ENCODE assay signal across 8 mouse cellular contexts in genomic region chr7:73557671-73558265, GRCm38 (mm10). TPM values are rescaled to one million over a fixed set of nuclear protein-coding genes. Genes with fewer than 3 reads are reported as not detected.
DNase-seq lines count a peak whose midpoint lies in the region; ATAC-seq and TF ChIP-seq lines count a peak whose summit lies in the region.

No protein-coding gene starts in this region.

- WGBS in bone marrow, adult 2 months = 1% methylated on average over 77 of the region's 80 CpGs
- WGBS in forebrain, embryonic 11.5 days = under 1% methylated on average over 77 of the region's 80 CpGs
- WGBS in hindbrain, embryonic 14.5 days = under 1% methylated on average over 63 of the region's 80 CpGs
- under 1% methylated on average over 63 of the region's 80 CpGs for WGBS in limb, embryonic 12.5 days
- WGBS in thymus, adult 2 months = under 1% methylated on average over 80 of the region's 80 CpGs

- no peaks in the 10 kb centered on the region for H3K27me3 ChIP-seq in forebrain, embryonic 11.5 days (ENCODE audit: control insufficient read depth, insufficient read depth, low read length)
- no peaks in the 10 kb centered on the region for H3K27me3 ChIP-seq in hindbrain, embryonic 14.5 days (ENCODE audit: control insufficient read depth, insufficient read depth, low read length)
- H3K27me3 ChIP-seq in limb, embryonic 12.5 days = no peaks in the 10 kb centered on the region
- no peaks in the 10 kb centered on the region for H3K27me3 ChIP-seq in myocyte (ENCODE audit: control insufficient read depth, insufficient read depth, insufficient read length)
- H3K27me3 ChIP-seq in thymus, adult 2 months (ENCODE audit: control insufficient read depth, insufficient read depth, low read length) = no peaks in the 10 kb centered on the region

- peak; percentile 58 to 76 for DNase-seq in heart, adult 18-20 months
- no peak for DNase-seq in heart, postnatal 25 days (ENCODE audit: low spot score)
- peak; percentile 79 for DNase-seq in forebrain, embryonic 11.5 days (ENCODE audit: low spot score)
- no peak for DNase-seq in hindbrain, embryonic 14.5 days (ENCODE audit: low spot score)
- DNase-seq in thymus, adult 2 months = peak; percentile 51

- peaks cover 50% of the 10 kb centered on the region for H3K79me2 ChIP-seq in myocyte (ENCODE audit: control insufficient read depth, insufficient read depth)

- H3K9ac ChIP-seq in forebrain, embryonic 11.5 days (ENCODE audit: low read length) = peak overlapping the region; percentile 100
- H3K9ac ChIP-seq in hindbrain, embryonic 14.5 days = peak overlapping the region; percentile 100
- H3K9ac ChIP-seq in limb, embryonic 12.5 days (replicated peaks) = peak overlapping the region; percentile 100

- intact Hi-C loops in heart, postnatal 25 days (cut with DNase I) = loop anchor here (1.0 to 2.0 kb wide), 2 partner anchors 37 to 61 kb away; no protein-coding TSS in a partner anchor

- peak overlapping the region; percentile 100 for H3K27ac ChIP-seq in bone marrow, adult 2 months (ENCODE audit: control insufficient read depth, insufficient read depth, low read depth, low read length, poor library complexity)
- H3K27ac ChIP-seq in forebrain, embryonic 11.5 days (ENCODE audit: low read depth, low read length) = peak overlapping the region; percentile 100
- H3K27ac ChIP-seq in hindbrain, embryonic 14.5 days = peak overlapping the region; percentile 100
- H3K27ac ChIP-seq in limb, embryonic 12.5 days = peak overlapping the region; percentile 100
- H3K27ac ChIP-seq in thymus, adult 2 months (ENCODE audit: control insufficient read depth, insufficient read depth, low read length) = peak overlapping the region; percentile 87

- no peak for TF ChIP-seq POLR2A in bone marrow, adult 2 months (IDR thresholded peaks at IDR 0.05; ENCODE audit: borderline replicate concordance, control insufficient read depth, low read depth, low read length)
- peak; percentile 49 for TF ChIP-seq POLR2A in myocyte (IDR thresholded peaks at IDR 0.05; ENCODE audit: insufficient read length, low read depth)
- no peak for TF ChIP-seq POLR2A in thymus, adult 2 months (IDR thresholded peaks at IDR 0.05; ENCODE audit: control insufficient read depth, extremely low read depth, insufficient read depth, low read length, poor library complexity)

- no peak; the same call in 1 of the 2 replicates for ATAC-seq in forebrain, embryonic 11.5 days (replicated peaks; ENCODE audit: low FRiP score)
- ATAC-seq in hindbrain, embryonic 14.5 days (ENCODE audit: low FRiP score) = peak; percentile 1; the same call in 1 of the 2 replicates
- 0 out of 2 replicates have a peak, but pooled peaks have one; percentile 3 for ATAC-seq in limb, embryonic 12.5 days (ENCODE audit: insufficient number of reproducible peaks, insufficient read depth, low FRiP score, low TSS enrichment, low read depth)

- no peaks in the 10 kb centered on the region for H3K9me3 ChIP-seq in forebrain, embryonic 11.5 days (ENCODE audit: control insufficient read depth, low read length)
- no peaks in the 10 kb centered on the region for H3K9me3 ChIP-seq in hindbrain, embryonic 14.5 days (ENCODE audit: control insufficient read depth, low read length)
- H3K9me3 ChIP-seq in limb, embryonic 12.5 days = no peaks in the 10 kb centered on the region

- peak overlapping the region; percentile 75 for H3K4me3 ChIP-seq in bone marrow, adult 2 months (replicated peaks; ENCODE audit: control insufficient read depth, low read depth, low read length)
- peak overlapping the region; percentile 100 for H3K4me3 ChIP-seq in forebrain, embryonic 11.5 days (ENCODE audit: low read depth, low read length)
- H3K4me3 ChIP-seq in hindbrain, embryonic 14.5 days (replicated peaks; ENCODE audit: low read length) = peak overlapping the region; percentile 98
- peak overlapping the region; percentile 100 for H3K4me3 ChIP-seq in limb, embryonic 12.5 days (replicated peaks)
- H3K4me3 ChIP-seq in myocyte = peak overlapping the region; percentile 79
- peak overlapping the region; percentile 87 for H3K4me3 ChIP-seq in thymus, adult 2 months (ENCODE audit: control insufficient read depth, insufficient read depth, low read length)

- peak overlapping the region; percentile 100 for H3ac ChIP-seq in myocyte (ENCODE audit: control insufficient read depth, insufficient read length)

- H3K36me3 ChIP-seq in forebrain, embryonic 11.5 days (ENCODE audit: control insufficient read depth, insufficient read depth, low read length) = no peaks in the 10 kb centered on the region
- H3K36me3 ChIP-seq in hindbrain, embryonic 14.5 days (replicated peaks; ENCODE audit: control insufficient read depth, insufficient read depth) = 0 out of 2 replicates have a peak, but pooled peaks cover 1% of the 10 kb centered on the region
- peaks cover 1% of the 10 kb centered on the region; the same call in 1 of the 2 replicates for H3K36me3 ChIP-seq in limb, embryonic 12.5 days
- peaks cover 16% of the 10 kb centered on the region for H3K36me3 ChIP-seq in myocyte (ENCODE audit: control insufficient read depth, insufficient read depth)
- peaks cover 5% of the 10 kb centered on the region for H3K36me3 ChIP-seq in thymus, adult 2 months (ENCODE audit: control insufficient read depth, insufficient read depth, low read length)

- H3K4me2 ChIP-seq in forebrain, embryonic 11.5 days (ENCODE audit: low read depth, low read length, severe bottlenecking) = 0 out of 2 replicates have a peak overlapping the region, but pooled peaks have one; percentile 24
- H3K4me2 ChIP-seq in hindbrain, embryonic 14.5 days (replicated peaks) = peak overlapping the region; percentile 75; the same call in 1 of the 2 replicates
- peak overlapping the region; percentile 62 for H3K4me2 ChIP-seq in limb, embryonic 12.5 days
- no peak overlapping the region for H3K4me2 ChIP-seq in myocyte (ENCODE audit: low read depth)

- no peaks in the 10 kb centered on the region; the same call in 1 of the 2 replicates for H3K4me1 ChIP-seq in bone marrow, adult 2 months (ENCODE audit: control insufficient read depth, insufficient read depth, low read length)
- H3K4me1 ChIP-seq in forebrain, embryonic 11.5 days (replicated peaks; ENCODE audit: control insufficient read depth, insufficient read depth, low read length) = peaks cover 4% of the 10 kb centered on the region; the same call in 1 of the 2 replicates
- H3K4me1 ChIP-seq in hindbrain, embryonic 14.5 days (replicated peaks; ENCODE audit: control insufficient read depth, insufficient read depth, low read length) = peaks cover 9% of the 10 kb centered on the region
- peaks cover 13% of the 10 kb centered on the region for H3K4me1 ChIP-seq in limb, embryonic 12.5 days (replicated peaks)
- peaks cover 3% of the 10 kb centered on the region; the same call in 1 of the 2 replicates for H3K4me1 ChIP-seq in thymus, adult 2 months (replicated peaks; ENCODE audit: control insufficient read depth, insufficient read depth, low read length)

- TF ChIP-seq CTCF in bone marrow, adult 2 months (IDR thresholded peaks at IDR 0.05; ENCODE audit: control insufficient read depth, insufficient read depth, low read length) = no peak
- TF ChIP-seq CTCF in thymus, adult 2 months (IDR thresholded peaks at IDR 0.05; ENCODE audit: borderline replicate concordance, control insufficient read depth, extremely low read depth, insufficient read depth, low read length, poor library complexity) = no peak

TF ChIP-seq in myocyte, 11 proteins besides CTCF, POLR2A, EP300 and RAD21:
- TF ChIP-seq SRF (IDR thresholded peaks at IDR 0.05; ENCODE audit: control insufficient read depth, insufficient read length, low read depth) = no peak
- no peak for TF ChIP-seq MAX (IDR thresholded peaks at IDR 0.05; ENCODE audit: low read depth)
- TF ChIP-seq USF1 (IDR thresholded peaks at IDR 0.05; ENCODE audit: low read depth) = no peak
- TF ChIP-seq TCF3 (IDR thresholded peaks at IDR 0.05; ENCODE audit: insufficient read length, low read depth) = no peak
- no peak for TF ChIP-seq MYOG (IDR thresholded peaks at IDR 0.05; ENCODE audit: control insufficient read depth in 1 of 3, insufficient read depth in 1 of 3, insufficient read length in 2 of 3, low read depth in 2 of 3)
- TF ChIP-seq REST (IDR thresholded peaks at IDR 0.05; ENCODE audit: insufficient read depth, insufficient read length) = no peak
- no peak for TF ChIP-seq POLR2AphosphoS2 (IDR thresholded peaks at IDR 0.05; ENCODE audit: insufficient read length, low read depth)
- TF ChIP-seq CEBPB (IDR thresholded peaks at IDR 0.05; ENCODE audit: insufficient read depth, poor library complexity, severe bottlenecking) = no peak
- TF ChIP-seq MYOD1 (IDR thresholded peaks at IDR 0.05; ENCODE audit: control insufficient read depth in 1 of 3, insufficient read length in 2 of 3, low read depth in 2 of 3) = no peak
- no peak for TF ChIP-seq E2F4 (IDR thresholded peaks at IDR 0.05; ENCODE audit: insufficient read depth)
- no peak for TF ChIP-seq TCF12 (IDR thresholded peaks at IDR 0.05; ENCODE audit: insufficient read depth, poor library complexity, severe bottlenecking)

RNA-seq across cellular contexts. Expression of gene Chd2, which starts 16.1 kb away (rescaled TPM):
- total RNA-seq in heart, adult 18-20 months (2021) = 10 to 100 TPM; 28.2 to 38.8 TPM
- total RNA-seq in heart, postnatal 25 days (2021) = 10 to 100 TPM; 40.4 to 41.2 TPM
- 60.1 and 96.4 TPM in 2 replicates for polyA plus RNA-seq in bone marrow, adult 2 months (2011; ENCODE audit: insufficient read depth, insufficient read length, low replicate concordance, missing spikeins)
- 61.0 and 66.1 TPM in 2 replicates for polyA plus RNA-seq in forebrain, embryonic 11.5 days (2014; fragmentation: Nextera tagmentation; extraction: Ambion mirVana)
- polyA plus RNA-seq in hindbrain, embryonic 14.5 days (2014; fragmentation: Nextera tagmentation; extraction: Ambion mirVana) = 35.6 and 42.3 TPM in 2 replicates
- 66.8 and 70.3 TPM in 2 replicates for polyA plus RNA-seq in limb, embryonic 12.5 days (2016; fragmentation: Nextera tagmentation; extraction: Ambion mirVana)
- 7.9 TPM for polyA plus RNA-seq in myocyte (2012; fragmentation: generic; extraction: Trizol)
- polyA plus RNA-seq in thymus, adult 2 months (2012; rRNA removed) = 84.9 and 88.1 TPM in 2 replicates

Comparison
In these comparisons a context has a peak if more than half of its experiments do, and no peak if none do; other contexts are left out.
1. DNase-seq: peak in heart, adult 18-20 months (2 of 2), forebrain, embryonic 11.5 days (single experiment) and thymus, adult 2 months (single experiment); none in heart, postnatal 25 days (single experiment) and hindbrain, embryonic 14.5 days (single experiment).
2. Peak in every context shown above with its lines, with median percentiles within 50 percentile points of each other: H3K27ac ChIP-seq, H3K4me3 ChIP-seq and H3K9ac ChIP-seq.